Mouse (Mus musculus) adipocyte (in vitro differentiated cells): ENCODE measurements around the gene 1700021F07Rik.
A peak's percentile ranks its signal among the peaks of the same experiment; 100 is the strongest.

Experiments
- DNase-seq: peaks from one replicate; pipeline ENCODE4 v3.0.0-alpha.2; 2016; ENCODE audit warnings: low spot score

The 1700021F07Rik gene

DNA sequence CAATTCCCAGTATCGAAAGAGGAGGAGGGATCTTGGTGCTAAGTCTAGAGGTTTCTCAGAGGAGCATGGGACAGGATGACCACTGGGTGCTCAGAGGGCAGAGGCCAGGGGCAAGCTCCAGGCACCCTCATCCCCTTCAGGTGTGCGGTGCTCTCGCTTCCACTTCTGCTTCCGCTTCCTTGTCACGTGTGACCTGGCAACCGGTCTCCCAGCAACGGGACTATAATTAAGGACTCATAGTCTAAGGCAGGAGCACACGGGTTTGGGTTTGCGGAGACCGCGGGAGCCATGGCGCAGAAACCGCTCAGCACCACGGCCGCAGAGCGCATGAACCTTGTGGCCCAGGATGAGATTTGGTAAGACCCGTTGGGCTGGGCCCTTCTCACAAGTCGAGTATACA lies at the start of gene 1700021F07Rik:
1700021F07Rik (plus strand) TSS at position 211 of the 400 bp plus-strand sequence.
- DNase-seq: no peak

DNA sequence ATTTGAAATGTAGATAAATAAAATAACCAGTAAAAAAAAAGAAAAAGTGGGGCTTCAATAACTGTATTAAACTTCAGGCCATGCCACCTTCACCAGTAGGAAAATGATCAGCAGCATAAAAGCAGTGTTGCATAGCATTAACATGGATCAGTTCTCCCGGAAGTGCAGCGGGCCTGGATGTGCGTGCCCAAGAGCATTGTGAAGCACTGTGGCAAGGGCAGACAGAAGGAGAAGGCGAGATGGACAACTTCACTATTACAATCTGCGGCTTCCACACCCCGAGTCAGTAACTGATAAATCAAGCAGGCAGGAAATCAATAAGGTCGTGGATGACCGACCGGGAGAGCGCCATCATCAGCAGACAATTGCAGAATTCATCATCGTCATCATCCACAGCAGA lies 49.2 kb upstream of the 1700021F07Rik start:
- DNase-seq: no peak

DNA sequence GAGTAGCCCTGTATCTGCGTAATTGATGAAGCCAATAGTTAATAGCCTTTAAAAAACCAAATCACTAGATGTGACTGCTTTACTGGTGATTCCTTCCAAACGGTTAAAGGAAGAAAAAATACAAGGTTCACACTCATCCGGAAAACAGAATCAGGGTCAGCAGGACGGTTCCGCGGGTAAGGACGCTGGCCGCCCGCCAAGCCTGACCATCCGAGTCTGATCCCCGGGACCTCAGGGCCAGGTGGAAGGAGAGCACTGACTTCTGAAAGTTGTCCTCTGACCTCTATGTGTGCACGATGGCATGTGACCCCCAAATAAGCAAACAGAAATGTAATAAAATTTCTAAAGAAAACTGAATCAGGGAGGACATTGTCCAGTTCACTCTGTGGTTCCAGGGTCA lies 43.3 kb upstream of the 1700021F07Rik start:
- DNase-seq: no peak

DNA sequence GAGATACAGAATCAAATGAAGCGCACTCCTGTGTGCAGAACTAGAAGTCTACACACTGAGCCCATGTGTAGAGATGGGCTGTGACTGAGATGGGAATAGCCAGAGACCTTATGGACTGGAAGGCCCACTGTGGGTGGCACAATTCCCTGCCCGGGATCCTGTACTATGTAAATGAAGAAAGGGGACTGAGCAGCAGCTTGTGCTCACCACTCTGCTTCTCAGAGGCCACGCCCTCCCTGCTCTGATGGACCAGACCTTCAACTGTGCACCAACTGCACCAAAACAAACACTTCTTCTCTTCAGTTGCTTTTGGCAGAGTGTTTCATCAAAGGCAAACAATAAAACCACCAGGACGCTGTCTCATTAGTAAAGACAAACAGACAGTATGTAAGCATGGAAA lies 37.9 kb upstream of the 1700021F07Rik start:
- DNase-seq: no peak

DNA sequence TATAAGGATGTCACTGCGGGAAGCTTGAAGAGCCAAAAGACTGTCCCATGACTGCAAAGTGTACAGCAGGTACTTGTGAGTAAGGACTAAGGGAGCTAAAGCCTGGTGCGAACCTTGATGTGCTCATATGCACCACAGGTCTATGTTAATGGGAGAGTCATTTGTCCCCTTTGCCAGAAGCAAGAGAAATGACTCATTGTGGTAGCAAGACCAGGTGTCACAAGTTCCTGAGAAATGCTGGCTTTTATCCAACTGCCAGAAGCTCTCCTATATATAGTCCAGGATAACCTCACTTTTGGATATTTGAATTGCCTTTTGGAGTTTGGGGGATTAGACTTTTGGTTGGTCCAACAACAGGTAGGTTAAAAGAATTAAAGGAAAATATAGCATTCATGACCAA lies 22.8 kb upstream of the 1700021F07Rik start:
- no peak for DNase-seq

DNA sequence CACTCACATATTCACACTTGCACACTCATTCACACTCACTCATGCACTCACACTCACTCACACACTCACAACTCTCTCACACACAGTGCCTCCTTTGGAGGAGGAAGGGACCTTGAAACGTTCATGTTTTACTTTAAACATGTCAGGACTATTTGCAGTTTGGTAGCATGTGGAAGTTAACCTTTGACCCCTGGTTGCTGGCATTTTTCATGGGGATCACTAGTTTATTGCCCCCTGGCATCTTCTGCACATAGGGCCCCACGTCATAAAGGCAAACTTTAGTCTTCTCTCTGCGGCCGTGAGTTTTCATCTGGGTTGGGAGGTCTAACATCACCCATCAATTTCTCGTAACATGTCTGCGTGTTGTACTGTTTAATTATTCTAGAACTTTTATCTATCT lies 8.4 kb upstream of the 1700021F07Rik start:
- DNase-seq: no peak

DNA sequence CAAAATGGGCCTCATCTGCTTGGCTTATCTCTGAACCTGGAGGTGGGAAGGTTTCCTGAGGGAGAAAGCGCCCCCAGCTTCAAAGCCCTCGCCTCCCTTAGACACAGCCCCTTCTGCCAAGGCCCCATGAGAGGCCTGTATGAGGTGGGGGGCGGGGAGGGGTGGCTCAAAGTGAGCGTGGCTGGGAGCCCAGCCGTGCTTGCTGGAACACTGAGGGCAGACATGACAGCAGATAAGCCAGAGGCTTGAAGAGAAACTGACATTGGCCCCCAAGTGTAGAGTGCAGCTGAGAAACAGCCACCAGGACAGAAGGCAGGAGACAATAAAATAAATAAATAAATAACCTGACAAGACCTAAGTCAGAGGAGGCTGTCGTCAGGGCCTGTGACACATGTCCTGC lies 7.2 kb upstream of the 1700021F07Rik start:
- DNase-seq: no peak

DNA sequence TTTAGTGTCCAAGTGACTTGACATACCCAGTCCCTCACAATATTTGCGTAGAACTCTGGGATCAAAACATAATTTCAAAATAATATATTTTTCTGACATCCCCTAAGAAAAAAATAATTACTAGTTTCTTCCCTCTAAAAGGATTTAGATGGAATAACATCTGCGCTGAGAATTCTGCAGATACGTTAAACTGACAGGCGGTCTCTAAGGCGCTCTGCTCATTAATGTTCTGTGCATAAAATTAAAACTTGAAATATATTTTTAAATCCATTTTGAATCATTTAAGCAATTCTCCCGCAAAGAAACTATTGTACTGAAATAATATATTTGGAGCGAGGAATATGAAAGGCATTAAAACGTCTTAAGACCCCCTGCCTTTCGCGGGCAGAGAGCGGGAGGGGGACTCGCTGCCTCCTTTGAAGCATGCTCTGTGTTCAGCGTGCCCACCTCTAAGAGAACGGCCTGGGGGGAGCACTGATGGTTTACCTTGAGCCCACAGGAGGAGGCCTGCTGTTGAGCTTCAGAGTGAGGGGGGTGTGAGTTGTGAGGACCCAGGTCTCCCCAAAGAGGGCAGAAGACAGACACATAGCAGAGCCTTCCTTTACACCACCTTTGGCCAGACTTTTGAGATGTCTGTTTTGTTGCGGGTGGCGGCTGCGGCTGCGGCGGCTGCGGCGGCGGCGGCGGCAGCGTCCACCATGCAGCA lies 6.1 kb upstream of the 1700021F07Rik start:
- DNase-seq: no peak

DNA sequence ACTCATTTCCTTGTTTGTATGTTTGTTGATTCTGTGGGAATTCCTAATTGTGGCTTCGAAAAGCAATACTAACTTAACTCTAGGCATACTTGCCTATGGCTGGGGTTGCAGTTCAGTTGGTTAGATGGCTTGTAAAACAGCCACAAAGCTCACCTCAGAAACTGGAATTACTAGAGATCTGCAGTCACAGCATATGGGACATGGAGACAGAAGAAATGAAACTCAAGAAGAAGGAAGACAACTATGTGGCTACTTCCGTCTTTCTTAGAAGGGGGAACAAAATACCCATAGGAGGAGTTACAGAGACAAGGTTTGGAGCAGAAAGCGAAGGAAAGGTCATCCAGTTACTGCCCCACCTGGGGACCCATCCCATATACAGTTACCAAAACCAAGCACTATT lies 6.1 kb downstream of the 1700021F07Rik start:
- no peak for DNase-seq

DNA sequence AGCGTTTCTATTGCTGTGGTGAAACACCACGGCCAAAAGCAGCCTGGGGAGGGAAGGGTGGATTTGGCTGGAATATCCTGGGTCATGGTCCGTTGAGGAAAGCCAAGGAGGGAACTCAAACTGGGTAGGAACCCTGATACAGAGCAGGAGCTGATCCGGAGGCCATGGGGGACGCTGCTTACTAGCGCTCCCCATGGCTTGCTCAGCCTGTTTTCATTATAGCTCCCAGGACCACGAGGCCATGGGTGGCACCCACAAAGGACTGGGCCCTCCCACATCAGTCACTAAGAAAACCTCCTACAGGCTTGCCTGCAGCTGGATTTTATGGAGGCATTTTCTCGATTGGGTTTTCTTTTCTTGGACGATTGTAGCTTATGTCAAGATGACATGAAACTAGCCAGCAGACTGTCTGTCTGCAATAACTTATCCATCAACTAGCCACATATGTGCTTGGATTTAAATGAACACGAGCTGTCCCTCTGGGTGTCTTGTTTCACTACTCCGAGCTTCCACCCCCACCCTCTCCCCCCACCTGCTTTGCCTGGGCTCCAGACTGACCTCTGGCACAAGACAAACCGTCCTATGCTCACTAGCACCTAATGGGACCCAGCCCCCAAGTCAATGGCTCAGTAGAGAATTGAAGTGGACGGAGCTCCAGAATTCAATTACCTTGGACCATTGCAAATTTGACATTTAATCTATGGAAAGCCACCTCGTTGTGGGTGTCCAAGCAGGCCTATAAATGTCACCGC lies 10.5 kb downstream of the 1700021F07Rik start:
- no peak for DNase-seq

DNA sequence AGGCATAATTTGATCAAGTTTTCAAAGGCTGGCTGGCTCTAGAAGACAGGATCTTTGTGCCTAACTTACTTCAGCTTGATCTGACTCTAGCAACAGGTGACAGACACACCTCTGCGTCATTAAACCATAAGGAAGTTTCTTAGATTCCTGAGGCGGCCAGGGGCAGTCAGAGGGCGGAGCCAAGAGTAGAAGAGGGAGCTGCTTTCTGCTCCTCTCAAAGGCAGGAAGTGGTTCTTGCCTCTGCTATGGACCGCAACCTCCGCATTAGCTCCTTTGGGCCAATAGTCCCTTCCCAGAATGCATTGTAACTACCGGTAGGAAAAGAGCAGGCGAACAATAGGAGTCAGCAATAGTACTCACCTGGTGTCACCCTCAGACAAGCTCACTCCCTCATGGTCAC lies 12.2 kb downstream of the 1700021F07Rik start:
- DNase-seq: no peak

DNA sequence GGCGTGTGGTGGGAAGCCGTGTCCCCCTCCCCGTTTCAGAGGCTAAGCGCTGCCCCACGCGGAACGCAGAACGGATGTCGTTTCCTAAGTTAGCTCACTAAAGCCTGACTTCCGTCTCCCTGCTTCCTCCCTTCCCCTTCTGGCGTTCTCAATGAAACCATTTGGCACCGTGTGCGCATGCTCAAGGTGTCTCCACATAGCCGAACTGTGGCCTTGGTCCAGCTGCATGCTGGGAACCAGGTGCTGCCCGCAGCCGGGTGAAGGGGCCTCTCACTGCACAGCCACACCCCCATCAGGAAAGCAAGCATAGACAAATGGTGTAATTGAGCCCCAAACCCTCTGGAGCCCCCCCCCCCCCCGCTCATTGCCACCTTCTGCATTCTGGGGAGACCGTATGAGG lies 13.0 kb downstream of the 1700021F07Rik start:
- no peak for DNase-seq

DNA sequence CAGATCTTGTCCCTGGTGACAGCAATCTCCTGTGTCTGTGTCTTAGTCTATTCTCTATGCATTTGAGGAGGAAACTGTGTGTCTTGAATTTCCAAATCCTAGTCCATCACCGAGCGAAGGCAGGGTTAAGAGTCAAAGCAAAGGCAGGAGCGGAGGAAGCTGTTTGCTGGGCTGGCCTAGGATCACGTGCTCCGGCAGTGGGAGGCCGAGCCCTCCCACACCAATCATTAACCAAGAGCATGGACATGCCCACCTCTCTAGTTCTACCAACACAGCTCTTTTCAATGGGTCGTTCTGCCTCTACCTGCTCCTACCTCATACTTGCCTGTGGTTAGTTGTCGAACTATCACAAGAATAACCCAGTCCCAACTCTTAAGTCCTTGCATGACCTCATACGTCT lies 13.5 kb downstream of the 1700021F07Rik start:
- DNase-seq: no peak

DNA sequence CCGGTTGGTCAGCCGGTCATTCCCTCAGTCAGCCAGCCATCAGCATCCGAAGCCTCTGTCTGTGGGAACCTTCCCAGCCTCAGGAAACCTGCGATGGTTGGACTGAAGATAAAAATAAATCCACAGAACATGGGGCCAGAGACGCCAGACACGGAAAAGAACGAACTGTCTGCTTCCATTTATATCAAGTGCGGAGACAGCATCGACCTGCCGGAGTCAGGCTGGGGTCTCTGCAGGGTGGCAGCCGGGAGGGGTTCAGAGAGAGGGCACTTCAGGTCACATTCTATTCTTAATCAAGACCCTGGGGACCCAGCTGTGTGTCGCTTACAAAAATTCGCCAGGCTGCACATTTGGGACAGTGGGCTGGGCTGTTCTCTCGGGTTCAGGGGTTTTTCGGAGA lies 17.4 kb downstream of the 1700021F07Rik start:
- DNase-seq: no peak

DNA sequence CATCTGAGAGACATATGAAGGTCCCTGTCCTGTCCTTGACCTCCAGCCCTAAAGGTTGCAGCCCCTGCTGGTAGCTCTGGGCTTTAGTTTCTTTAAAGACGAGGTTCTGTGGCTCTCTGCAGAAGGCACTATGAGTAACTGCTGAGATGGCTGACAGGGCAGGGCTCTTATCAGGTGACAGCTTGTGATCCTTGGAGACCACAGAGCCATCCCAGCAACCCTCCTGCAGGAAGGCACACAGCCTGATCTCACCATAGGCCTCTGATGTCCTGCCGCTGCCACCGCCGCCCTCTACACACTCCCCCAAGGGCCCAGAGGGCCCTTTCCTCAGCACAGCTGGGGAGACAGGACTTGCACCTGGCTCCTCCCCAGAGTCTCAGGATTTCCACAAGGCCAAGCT lies 19.4 kb downstream of the 1700021F07Rik start:
- no peak for DNase-seq

DNA sequence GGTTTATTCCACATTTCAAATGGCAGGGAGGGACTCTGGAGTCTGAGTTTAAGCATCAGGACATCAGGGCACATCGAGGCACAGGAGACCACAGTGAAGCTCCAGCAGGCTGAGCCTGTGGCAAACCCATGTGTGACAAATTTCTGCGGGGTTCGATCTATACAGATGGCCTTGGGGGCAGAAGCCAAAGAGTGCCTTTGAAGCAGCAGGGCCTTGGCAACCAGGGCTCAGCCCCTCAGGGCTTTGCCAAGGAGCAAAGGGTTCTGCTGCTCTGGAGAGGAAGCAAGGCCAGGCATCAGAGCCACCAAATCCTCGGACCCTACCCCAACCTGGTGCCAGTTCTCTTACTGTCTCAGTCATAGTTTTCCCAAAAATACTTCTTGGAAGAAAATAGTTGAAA lies 20.3 kb downstream of the 1700021F07Rik start:
- DNase-seq: no peak

DNA sequence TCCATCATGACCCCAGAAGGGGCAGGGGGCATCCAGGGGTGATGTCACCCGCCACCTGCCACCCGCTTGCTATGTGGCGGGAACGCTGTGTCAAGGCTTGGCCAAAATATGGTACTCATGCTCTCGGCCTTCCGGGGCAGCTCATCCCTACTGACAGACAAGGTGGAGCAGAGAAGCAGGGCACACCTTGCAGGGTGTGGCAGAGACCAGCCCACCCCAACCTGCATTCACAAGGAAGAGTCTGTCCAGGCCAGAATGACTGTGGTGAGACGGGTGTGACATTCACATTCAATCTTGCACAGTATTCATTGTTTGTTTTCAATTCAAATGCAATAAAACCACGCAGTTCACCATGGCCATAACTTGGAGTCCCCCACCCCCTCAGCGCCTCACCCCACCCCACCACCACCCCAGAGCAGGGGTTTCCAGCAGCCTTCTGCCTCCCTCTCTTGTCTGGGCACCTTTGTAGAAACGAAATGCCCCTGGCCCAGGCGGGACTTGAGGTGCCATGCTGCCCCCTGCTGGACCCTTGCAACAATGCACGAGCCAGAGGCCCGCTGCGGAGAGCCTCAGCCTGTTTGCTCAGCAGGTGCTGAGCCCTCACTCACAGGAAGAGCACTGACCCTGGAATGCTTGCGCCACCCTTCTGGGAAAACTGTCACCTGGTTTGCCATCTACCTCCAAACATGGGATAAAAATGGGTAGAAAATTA lies 23.8 kb downstream of the 1700021F07Rik start:
- peak; percentile 75 for DNase-seq

DNA sequence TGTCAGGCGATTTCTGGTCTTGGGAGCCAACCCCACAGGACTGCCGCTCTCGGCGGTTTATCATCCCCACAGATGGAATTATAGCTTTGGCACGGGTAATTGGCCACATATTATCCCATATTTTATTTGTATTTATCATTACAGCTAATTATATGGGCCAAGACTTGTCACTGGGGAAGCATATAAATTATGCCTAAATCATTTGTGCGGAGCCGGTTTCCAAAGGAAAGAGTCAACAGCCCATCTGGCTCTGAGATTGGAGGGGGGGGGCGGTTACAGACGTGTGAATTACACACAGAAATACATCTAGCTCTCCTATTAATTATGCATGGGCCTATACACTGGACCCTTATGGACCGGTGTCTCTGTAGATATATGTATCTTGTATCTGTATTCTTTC lies 26.9 kb downstream of the 1700021F07Rik start:
- no peak for DNase-seq

DNA sequence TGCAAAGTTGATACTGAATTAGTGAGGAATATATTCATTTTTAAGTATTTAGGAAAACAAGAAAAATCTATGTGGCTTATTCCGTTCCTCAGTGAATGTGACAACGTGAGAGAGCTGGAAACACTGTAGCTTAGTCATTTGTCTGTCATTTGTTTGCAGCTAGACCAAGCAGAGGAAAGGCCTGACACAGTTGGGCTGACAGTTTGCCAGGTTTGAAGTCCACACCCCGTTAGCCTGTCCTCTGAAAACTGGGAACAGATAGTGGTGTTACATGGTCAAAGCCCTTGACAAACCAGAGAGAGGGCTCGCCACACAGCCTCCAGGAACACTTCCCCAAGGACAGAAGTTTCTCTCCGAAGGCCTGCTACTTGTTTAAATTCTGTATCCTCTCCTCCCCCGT lies 28.3 kb downstream of the 1700021F07Rik start:
- peak; percentile 60 for DNase-seq

DNA sequence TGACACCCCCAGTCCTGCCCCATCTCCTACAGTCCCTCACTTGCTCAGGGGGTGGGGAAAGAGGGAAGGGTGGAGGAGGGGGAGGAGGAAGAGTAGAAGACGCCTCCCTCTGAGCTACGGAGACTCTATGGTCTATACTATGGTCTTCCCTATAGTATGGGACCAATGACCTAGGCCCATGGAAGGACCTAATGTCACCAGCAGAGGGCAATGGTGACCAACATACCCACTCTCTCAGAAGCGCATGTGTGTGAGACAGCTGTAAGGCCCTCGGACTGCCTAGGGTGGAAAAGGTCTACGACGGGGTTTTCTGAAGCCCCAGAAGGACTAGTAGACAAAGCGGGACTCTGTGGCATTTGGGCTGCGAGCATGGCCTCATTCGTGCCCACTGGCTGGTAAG lies 31.5 kb downstream of the 1700021F07Rik start:
- DNase-seq: peak; percentile 49

DNA sequence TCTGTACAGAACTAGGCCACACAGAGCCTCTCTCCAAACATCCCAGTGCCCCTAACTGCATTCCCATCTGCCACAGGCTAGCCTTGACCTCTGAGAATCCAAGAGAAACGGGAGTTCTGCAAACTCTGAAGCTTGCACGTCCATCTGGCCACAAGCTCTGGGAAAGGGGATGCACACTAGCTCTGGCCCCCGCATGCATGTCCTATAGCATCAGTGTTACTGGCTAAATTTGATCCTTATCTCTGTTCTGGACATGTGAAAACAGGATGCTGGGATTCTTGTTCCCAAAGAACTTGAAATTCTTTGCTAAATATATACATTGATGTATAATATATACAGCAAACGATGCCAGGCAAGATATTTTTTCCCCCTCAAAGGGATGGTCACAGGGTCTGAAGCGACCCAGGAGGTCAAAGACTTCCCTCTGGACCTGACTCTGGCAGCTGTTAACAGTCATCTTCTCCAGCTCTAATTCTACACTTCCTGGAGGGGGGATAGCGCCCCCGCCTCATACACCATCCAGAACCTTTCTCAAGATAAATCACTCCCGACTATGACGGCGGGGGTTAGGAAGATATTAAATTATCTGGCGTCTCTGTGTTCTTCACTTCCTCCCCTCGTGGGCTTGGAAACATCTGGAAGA lies 36.5 kb downstream of the 1700021F07Rik start:
- DNase-seq: no peak

DNA sequence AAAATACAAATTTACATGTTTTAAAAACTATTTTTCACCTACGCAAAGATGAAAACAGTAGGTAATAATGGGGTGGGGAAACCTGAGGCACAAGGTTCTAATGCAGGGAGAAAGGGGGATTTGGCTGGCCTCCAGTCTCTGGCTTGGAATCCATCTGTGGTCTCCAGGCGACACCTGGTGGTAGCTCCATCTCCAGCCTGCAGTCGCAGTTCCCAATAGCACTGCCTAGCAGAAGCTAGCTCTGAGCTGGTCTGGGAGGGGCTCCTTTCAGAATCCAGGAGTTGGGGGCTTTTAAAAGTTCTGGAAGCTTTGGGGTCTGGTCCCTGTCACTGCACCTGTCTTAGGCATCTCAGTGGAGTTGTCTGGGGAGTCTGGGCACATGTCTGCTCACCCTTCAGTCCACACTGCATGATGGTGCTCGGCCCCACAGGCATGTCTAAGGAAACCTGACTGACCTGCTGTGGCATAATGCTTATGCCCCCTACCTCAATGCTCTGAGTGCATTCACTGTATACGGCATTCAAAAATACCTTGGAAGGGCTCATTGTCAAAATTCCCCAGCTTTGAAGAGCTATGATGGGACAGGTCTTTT lies 39.6 kb downstream of the 1700021F07Rik start:
- DNase-seq: peak; percentile 57
